Mouse (Mus musculus) bone marrow, adult 2 months (tissue): Measurements from ENCODE around the gene Foxr1.

Experiments used
- CTCF ChIP-seq: fragments of 200-500 bp; IDR thresholded peaks from 2 replicates; pipeline ENCODE4 v1.5.1; 2011; ENCODE audit warnings: low read length, control low read depth; ENCODE audit not compliant: control insufficient read depth, insufficient read depth
- POLR2A ChIP-seq: fragments of 200-500 bp; IDR thresholded peaks from 2 replicates; pipeline ENCODE4 v1.6.1; 2011; ENCODE audit warnings: low read depth, mild to moderate bottlenecking, control low read depth, low read length, borderline replicate concordance; ENCODE audit not compliant: control insufficient read depth

GRCm38 (mm10) chr9:44483510-44484044 lies 42.6 kb upstream of the Foxr1 start:
- TF ChIP-seq POLR2A (no peak), CTCF (no peak)
